Mouse (Mus musculus) T-helper 1 cell (primary cell): ENCODE results near the gene Nudt22.

Experiments used
- in situ Hi-C: fragments of 300-600 bp; cut with MboI, MseI; formaldehyde crosslinking; loops from one replicate; pipeline ENCODE4 v1.15.1; 2025; ENCODE audit warnings: high pct_unique_total_duplicates

Nudt22 gene

DNA sequence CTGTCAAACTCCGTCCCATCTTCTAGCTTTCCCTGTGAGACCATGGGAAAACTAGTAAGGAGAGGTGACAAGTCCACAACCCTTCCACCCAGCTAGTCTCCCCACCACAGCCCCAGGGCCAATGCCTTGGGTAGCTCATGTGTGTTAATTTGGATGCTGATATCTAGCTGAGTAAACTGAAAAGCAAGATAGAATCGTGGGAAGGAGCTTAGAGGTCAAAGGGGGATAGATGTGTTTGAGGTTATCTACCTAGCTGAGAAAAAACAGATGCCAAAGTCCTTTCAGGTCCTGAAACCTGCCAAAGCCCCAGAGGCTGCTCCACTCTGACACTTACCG, 17.3 kb downstream of the Nudt22 start:
- in situ Hi-C loops = loop anchor here (5.0 kb wide), 1 partner anchor 39 kb away; the partner anchor contains the start of gene Fermt3

GRCm38 (mm10) chr19:6977759-6978638, 17.9 kb downstream of the Nudt22 start:
- in situ Hi-C loops = loop anchor here (5.0 kb wide), 1 partner anchor 39 kb away; the partner anchor contains the start of gene Fermt3

DNA sequence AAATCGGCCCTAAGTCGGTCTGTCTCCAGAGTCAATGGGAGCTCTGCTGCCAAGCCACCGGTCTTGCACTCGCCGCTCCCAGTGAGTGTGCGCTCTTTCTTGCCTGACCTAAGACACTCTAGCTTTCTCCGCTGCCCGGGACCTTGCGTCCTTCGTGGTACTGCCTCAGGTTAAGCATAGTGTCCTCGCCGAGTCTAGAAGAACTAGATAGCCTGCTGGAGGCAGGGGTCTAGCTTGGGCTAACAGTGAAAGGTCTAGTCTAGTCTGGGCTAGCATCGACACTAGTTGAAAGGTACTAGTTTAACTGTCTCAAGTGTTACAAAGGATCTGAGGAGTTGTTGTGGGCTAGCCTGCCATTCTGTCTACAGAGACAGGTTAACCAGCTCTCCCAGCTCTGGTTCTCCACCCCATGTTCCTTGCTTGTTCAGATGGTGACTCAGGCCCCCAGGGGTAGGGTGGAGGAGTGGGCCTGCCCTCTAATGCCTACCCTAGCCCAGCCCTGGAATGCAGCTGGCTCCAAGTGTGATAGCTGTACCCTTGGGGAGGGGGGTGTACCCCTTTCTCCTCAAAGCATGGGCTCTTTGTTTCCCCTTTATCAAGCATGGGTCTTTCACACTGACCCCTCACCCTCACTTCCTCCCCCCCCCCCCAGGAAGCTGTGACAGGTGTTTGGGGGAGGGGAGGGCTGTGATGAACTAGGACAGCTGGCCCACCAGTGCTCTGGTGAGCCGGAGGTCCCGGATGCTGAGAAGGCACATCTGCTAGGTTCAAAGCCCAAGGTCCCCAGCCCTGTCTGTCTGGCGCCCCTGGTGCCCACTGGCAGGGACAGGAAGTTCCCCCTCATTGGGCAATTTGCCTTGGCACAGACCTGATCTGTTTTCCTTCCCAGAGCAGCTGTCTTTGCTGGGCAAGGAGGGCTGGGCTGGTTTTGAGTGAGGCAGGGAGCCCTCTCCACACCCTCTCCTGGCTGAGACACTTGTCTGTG, 20.1 kb downstream of the Nudt22 start, which contains the start of gene Plcb3:
Plcb3 (minus strand) TSS at position 934 of the 985 bp plus-strand sequence.
- in situ Hi-C loops = loop anchor here (5.0 kb wide), 1 partner anchor 41 kb away; the partner anchor contains the start of gene Fermt3

DNA sequence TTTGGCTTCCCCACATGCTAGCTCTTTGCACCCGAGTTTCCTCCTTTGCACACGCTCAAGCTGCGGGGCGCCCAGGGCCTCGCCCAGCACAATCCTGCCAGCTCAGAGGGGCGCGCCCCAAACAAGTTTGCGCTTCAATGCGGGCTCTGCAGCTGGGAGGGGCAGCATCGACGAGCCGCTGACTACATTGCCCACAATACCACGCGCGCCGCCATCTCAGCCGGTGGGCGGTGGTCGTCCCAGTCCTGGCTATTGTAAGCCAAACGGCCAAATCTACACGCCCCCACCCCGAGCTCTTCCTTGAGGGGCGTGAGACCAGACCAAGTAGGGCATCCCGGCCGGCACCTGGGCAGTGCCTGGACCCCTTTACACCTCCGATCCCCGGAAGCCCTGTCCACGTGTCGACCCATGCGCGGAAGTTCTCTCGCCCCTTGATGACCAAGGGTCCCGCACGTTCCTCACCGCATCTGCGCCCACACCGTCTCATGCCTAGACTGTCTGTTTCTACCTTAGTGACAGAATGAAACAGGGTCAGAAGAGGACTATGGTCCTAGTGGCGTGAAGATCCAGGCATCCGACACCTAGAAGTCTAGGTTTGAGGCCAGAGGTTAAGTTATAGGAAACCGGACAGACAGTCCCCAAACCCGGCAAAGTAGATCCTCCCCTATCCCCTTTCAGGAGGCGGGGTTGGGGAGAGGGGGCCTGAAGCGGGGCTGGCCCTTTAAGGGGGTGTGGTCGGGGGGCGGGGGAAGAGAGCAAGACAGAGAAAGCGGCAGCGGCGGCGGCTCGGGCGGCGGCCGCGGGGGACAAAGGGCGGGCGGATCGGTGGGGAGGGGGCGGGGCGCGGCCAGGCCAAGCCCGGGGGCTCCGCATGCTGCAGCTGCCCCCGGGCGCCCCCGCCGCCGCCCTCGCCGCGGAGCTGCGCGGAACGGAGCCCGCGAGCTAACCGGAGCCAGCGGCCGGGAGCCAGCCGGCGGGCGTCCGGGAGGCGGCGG, 21.4 kb downstream of the Nudt22 start, which contains the start of gene Ppp1r14b:
Ppp1r14b (plus strand) TSS at position 758 of the 995 bp plus-strand sequence.
- in situ Hi-C loops = loop anchor here (5.0 kb wide), 1 partner anchor 43 kb away; the partner anchor contains the start of gene Fermt3

- in situ Hi-C loops = no loop called here
Observed at GRCm38 (mm10) chr19:6973581-6974190, 22.2 kb downstream of the Nudt22 start.

DNA sequence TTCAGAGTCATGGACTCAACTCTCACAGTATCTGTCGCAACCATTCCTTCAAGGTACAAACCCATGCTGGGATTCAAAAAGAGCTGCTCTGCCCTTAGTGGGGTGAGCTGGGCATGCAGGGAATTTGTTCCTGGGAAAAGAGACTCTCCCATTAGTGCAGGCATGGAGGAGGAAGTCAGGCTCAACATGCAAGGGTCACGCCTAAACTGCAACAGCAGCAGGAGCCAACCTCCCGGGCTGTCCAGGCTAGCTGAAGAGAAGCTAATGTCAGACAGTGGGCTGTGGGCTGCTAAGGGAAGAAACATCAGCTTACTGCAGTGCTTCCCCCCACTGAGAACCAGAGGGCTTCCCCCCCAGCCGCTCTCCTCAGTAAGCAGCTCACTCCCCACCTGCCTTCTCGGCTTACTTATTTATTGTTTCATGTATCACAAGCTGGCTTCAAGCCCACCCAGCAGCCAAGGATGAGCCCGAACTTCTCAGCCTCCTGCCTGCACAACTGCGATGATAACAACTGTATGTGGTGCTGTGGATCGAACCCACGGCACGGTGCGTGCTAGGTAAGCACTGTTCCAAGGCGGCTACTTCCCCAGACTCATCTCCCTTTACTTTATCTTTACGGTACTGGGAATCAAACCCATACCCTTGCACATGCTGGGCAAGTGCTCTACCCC, 23.5 kb downstream of the Nudt22 start:
- in situ Hi-C loops = no loop called here

GRCm38 (mm10) chr19:6971644-6972043, 24.3 kb downstream of the Nudt22 start:
- in situ Hi-C loops = no loop called here

DNA sequence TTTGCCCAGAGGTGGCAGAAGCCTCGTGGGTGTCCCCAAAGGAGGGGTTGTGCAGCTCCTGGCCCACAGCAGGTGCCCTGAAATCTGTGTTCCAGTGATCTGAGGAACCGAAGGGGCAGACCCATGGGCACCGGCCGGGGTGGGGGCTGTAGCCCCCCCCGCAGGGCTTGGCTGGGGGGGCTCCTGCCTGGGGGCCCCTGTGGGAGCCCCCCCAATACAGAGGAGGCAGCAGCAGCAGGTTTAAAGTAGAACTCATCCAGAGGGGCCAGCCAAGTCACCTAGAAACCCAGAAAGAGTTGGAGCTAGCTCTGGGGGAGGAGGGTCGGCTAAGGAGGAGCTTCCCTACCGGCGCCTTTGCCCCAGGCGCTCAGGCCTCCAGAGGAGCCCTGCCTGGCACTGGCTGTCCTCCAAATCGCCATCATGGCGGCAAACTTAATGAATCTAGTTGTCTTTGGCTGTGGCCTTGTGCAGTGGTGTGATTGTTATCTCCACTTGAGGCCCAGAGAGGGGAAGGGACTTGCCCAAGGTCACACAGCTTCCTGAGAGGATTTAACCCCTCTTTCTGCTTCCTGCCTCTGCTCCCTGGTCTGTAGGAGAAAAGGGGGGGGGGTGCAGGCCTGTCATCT, 25.3 kb downstream of the Nudt22 start:
- in situ Hi-C loops = no loop called here

GRCm38 (mm10) chr19:6969665-6970381, 26.1 kb downstream of the Nudt22 start:
- in situ Hi-C loops = no loop called here

- in situ Hi-C loops = no loop called here
Observed at GRCm38 (mm10) chr19:6969291-6969664, 26.6 kb downstream of the Nudt22 start.

GRCm38 (mm10) chr19:6968491-6969271, 27.2 kb downstream of the Nudt22 start:
- in situ Hi-C loops = no loop called here

DNA sequence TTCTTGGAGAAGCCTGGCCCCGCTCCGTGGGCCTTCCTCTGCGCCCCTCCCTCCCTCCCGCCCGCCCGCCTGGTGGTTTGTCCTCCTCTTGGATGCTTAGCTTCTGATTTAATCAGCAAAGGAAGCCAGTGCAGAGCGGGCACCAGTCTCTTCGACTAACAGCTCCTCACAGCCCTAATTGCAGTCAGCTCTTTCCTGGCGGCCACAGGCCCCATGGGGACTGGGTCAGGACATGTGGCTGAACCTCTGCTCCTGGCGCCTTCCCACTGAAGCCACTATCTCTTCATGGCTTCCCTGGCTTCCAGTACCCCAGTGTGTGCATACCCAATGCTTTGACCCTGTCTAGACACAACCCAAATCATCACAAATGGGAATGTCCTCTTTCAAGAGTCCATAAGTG, 39.5 kb downstream of the Nudt22 start:
- in situ Hi-C loops = no loop called here

- in situ Hi-C loops = no loop called here
Observed at GRCm38 (mm10) chr19:6955424-6955823, 40.5 kb downstream of the Nudt22 start.

DNA sequence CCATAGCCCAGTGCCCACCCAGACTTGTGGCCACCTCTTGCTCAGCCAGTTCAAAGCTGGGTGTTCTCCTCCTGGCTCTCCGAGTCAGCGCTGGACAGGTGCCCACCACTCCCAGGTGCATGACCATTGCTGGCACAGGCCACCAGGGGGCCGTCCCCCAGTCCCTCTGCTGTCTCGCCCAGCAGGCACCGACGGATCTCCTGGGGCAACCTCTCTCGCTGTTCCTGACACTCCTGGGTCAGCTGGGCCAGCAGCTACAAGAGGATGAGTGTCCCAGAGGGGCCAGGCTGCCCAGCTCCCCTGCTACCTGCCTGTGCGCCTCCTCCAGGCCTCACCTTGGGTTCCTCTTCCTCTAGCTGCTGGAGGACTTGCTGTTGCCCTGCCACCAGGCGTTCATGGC, 41.9 kb downstream of the Nudt22 start:
- in situ Hi-C loops = no loop called here

DNA sequence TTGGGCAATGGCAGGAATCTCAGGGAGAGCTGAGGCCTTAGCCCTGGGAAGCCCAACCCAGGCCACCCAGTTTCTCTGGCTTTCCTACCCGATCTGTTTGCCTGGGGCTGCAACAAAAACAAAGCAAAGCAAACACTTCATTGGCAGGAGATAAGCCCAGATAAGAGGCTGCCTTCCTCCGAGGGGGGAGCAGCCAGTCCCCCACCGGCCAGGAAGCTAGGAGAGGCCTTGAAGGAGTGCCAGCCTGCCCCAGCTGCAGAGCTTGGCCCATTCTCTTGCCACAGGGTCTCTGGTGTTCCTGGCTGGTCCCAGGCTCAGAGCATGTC, 43.2 kb downstream of the Nudt22 start:
- in situ Hi-C loops = no loop called here

GRCm38 (mm10) chr19:6951994-6952711, 43.8 kb downstream of the Nudt22 start:
- in situ Hi-C loops = no loop called here

- in situ Hi-C loops = no loop called here
Observed at GRCm38 (mm10) chr19:6951381-6951968, 44.4 kb downstream of the Nudt22 start.
